ENCODE assay signal across 9 mouse cellular contexts in genomic region chr12:28579132-28579531, GRCm38 (mm10). TPM values are rescaled to one million over a fixed set of nuclear protein-coding genes. Genes with fewer than 3 reads are reported as not detected.
A peak's percentile ranks its signal among the peaks of the same experiment; 100 is the strongest.
DNase-seq lines count a peak whose midpoint lies in the region; ATAC-seq lines count a peak whose summit lies in the region.
"Had no signal": no experiment of that assay in that cellular context is flagged by ENCODE, and none has a peak within 500 bp of the region (broad histone marks: within the 10 kb centered on the region; RNA-seq: fewer than 3 reads in every experiment).

No protein-coding gene starts in this region.

- H3K27me3 ChIP-seq in hindbrain, embryonic 11.5 days (ENCODE audit: control insufficient read depth, insufficient read depth, low read length), result no peaks in the 10 kb centered on the region
- H3K27me3 ChIP-seq in hindbrain, embryonic 14.5 days (ENCODE audit: control insufficient read depth, insufficient read depth, low read length), result no peaks in the 10 kb centered on the region
- no peaks in the 10 kb centered on the region for H3K27me3 ChIP-seq in embryonic facial prominence, embryonic 10.5 days (replicated peaks; ENCODE audit: low read depth, poor library complexity, severe bottlenecking)

- peak; percentile 47 for DNase-seq in hindbrain, embryonic 11.5 days (ENCODE audit: low spot score)
- DNase-seq in hindbrain, embryonic 14.5 days (ENCODE audit: low spot score), result no peak
- peak; percentile 31 for DNase-seq in right cerebral cortex, postnatal 14 days
- DNase-seq in right cerebral cortex, postnatal 25 days, result no peak
- peak; percentile 48 for DNase-seq in embryonic facial prominence, embryonic 10.5 days (ENCODE audit: low spot score)
- DNase-seq in thymus, postnatal 25 days, result peak; percentile 15
- DNase-seq in cerebellum, adult 11 months, result no peak
- DNase-seq in layer of hippocampus, postnatal 36 days, result no peak

- WGBS in hindbrain, embryonic 11.5 days, result 32% methylated on average over 4 of the region's 4 CpGs
- WGBS in hindbrain, embryonic 14.5 days, result 34% methylated on average over 4 of the region's 4 CpGs
- 34% methylated on average over 4 of the region's 4 CpGs for WGBS in embryonic facial prominence, embryonic 10.5 days

- H3K4me3 ChIP-seq in hindbrain, embryonic 11.5 days (ENCODE audit: low read depth, low read length), result no peak overlapping the region
- no peak overlapping the region for H3K4me3 ChIP-seq in hindbrain, embryonic 14.5 days (replicated peaks; ENCODE audit: low read length)
- no peak overlapping the region for H3K4me3 ChIP-seq in embryonic facial prominence, embryonic 10.5 days
- H3K4me3 ChIP-seq: heart, embryonic 10.5 days had no signal

- no peaks in the 10 kb centered on the region for H3K9me3 ChIP-seq in hindbrain, embryonic 11.5 days (ENCODE audit: control insufficient read depth, low read length)
- H3K9me3 ChIP-seq in hindbrain, embryonic 14.5 days (ENCODE audit: control insufficient read depth, low read length), result no peaks in the 10 kb centered on the region; the same call in 1 of the 2 replicates
- H3K9me3 ChIP-seq in embryonic facial prominence, embryonic 10.5 days, result no peaks in the 10 kb centered on the region
- H3K9me3 ChIP-seq: heart, embryonic 10.5 days had no signal

- H3K36me3 ChIP-seq in hindbrain, embryonic 11.5 days (ENCODE audit: control insufficient read depth, insufficient read depth, low read length), result no peaks in the 10 kb centered on the region
- no peaks in the 10 kb centered on the region for H3K36me3 ChIP-seq in hindbrain, embryonic 14.5 days (replicated peaks; ENCODE audit: control insufficient read depth, insufficient read depth)
- H3K36me3 ChIP-seq in embryonic facial prominence, embryonic 10.5 days (replicated peaks), result no peaks in the 10 kb centered on the region
- H3K36me3 ChIP-seq: heart, embryonic 10.5 days had no signal

- H3K27ac ChIP-seq in hindbrain, embryonic 11.5 days (ENCODE audit: low read depth, low read length), result no peak overlapping the region
- no peak overlapping the region for H3K27ac ChIP-seq in hindbrain, embryonic 14.5 days
- H3K27ac ChIP-seq in embryonic facial prominence, embryonic 10.5 days (replicated peaks), result no peak overlapping the region
- H3K27ac ChIP-seq: heart, embryonic 10.5 days had no signal

- H3K4me2 ChIP-seq in hindbrain, embryonic 11.5 days (replicated peaks; ENCODE audit: low read depth, low read length), result no peak overlapping the region
- no peak overlapping the region for H3K4me2 ChIP-seq in hindbrain, embryonic 14.5 days (replicated peaks)

- H3K9ac ChIP-seq in hindbrain, embryonic 11.5 days (ENCODE audit: low read depth, low read length), result no peak overlapping the region
- no peak overlapping the region for H3K9ac ChIP-seq in hindbrain, embryonic 14.5 days

- ATAC-seq in hindbrain, embryonic 11.5 days (ENCODE audit: low FRiP score), result no peak
- ATAC-seq in hindbrain, embryonic 14.5 days (ENCODE audit: low FRiP score), result no peak

- H3K4me1 ChIP-seq in hindbrain, embryonic 11.5 days (replicated peaks; ENCODE audit: control insufficient read depth, insufficient read depth, low read length), result no peaks in the 10 kb centered on the region
- no peaks in the 10 kb centered on the region for H3K4me1 ChIP-seq in hindbrain, embryonic 14.5 days (replicated peaks; ENCODE audit: control insufficient read depth, insufficient read depth, low read length)
- H3K4me1 ChIP-seq in embryonic facial prominence, embryonic 10.5 days, result no peaks in the 10 kb centered on the region
- H3K4me1 ChIP-seq: heart, embryonic 10.5 days had no signal

RNA-seq across cellular contexts. Expression of gene Allc, which starts 3.2 kb away (rescaled TPM):
- polyA plus RNA-seq in hindbrain, embryonic 11.5 days (2014; fragmentation: Nextera tagmentation; extraction: Ambion mirVana), result not detected in 2 replicates
- polyA plus RNA-seq in hindbrain, embryonic 14.5 days (2014; fragmentation: Nextera tagmentation; extraction: Ambion mirVana), result 0.37 TPM in 1 of 2 replicates, not detected in the other
- polyA plus RNA-seq in embryonic facial prominence, embryonic 10.5 days (2016; fragmentation: Nextera tagmentation; extraction: Ambion mirVana), result not detected in 2 replicates
- under 1 TPM; 0.66 to 0.75 TPM for total RNA-seq in layer of hippocampus, postnatal 36 days (2021)
- polyA plus RNA-seq: heart, embryonic 10.5 days had no signal

RNA-seq across cellular contexts. Expression of gene Dcdc2c, which starts 26.9 kb away (rescaled TPM):
- 0.14 and 0.22 TPM in 2 replicates for polyA plus RNA-seq in hindbrain, embryonic 11.5 days (2014; fragmentation: Nextera tagmentation; extraction: Ambion mirVana)
- 0.13 TPM in 1 of 2 replicates, not detected in the other for polyA plus RNA-seq in hindbrain, embryonic 14.5 days (2014; fragmentation: Nextera tagmentation; extraction: Ambion mirVana)
- polyA plus RNA-seq in embryonic facial prominence, embryonic 10.5 days (2016; fragmentation: Nextera tagmentation; extraction: Ambion mirVana), result 0.14 and 0.24 TPM in 2 replicates
- under 1 TPM; 0.60 to 0.68 TPM for total RNA-seq in layer of hippocampus, postnatal 36 days (2021)

RNA-seq across cellular contexts. Expression of gene Colec11, which starts 44.0 kb away (rescaled TPM):
- polyA plus RNA-seq in hindbrain, embryonic 11.5 days (2014; fragmentation: Nextera tagmentation; extraction: Ambion mirVana), result 0.21 and 0.51 TPM in 2 replicates
- polyA plus RNA-seq in hindbrain, embryonic 14.5 days (2014; fragmentation: Nextera tagmentation; extraction: Ambion mirVana), result 0.87 and 1.1 TPM in 2 replicates
- polyA plus RNA-seq in embryonic facial prominence, embryonic 10.5 days (2016; fragmentation: Nextera tagmentation; extraction: Ambion mirVana), result 0.10 and 0.31 TPM in 2 replicates
- under 1 TPM; 0.72 to 0.81 TPM for total RNA-seq in layer of hippocampus, postnatal 36 days (2021)

RNA-seq across cellular contexts. Expression of gene Rps7, which starts 56.6 kb away (rescaled TPM):
- polyA plus RNA-seq in hindbrain, embryonic 11.5 days (2014; fragmentation: Nextera tagmentation; extraction: Ambion mirVana), result 766 and 780 TPM in 2 replicates
- 558 and 621 TPM in 2 replicates for polyA plus RNA-seq in hindbrain, embryonic 14.5 days (2014; fragmentation: Nextera tagmentation; extraction: Ambion mirVana)
- 685 and 712 TPM in 2 replicates for polyA plus RNA-seq in embryonic facial prominence, embryonic 10.5 days (2016; fragmentation: Nextera tagmentation; extraction: Ambion mirVana)
- total RNA-seq in layer of hippocampus, postnatal 36 days (2021), result 100 to 1,000 TPM; 282 to 298 TPM

Comparison
In these comparisons a context has a peak if more than half of its experiments do, and no peak if none do; other contexts are left out.
1. DNase-seq: peak in hindbrain, embryonic 11.5 days (single experiment), right cerebral cortex, postnatal 14 days (single experiment), embryonic facial prominence, embryonic 10.5 days (single experiment) and thymus, postnatal 25 days (single experiment); none in hindbrain, embryonic 14.5 days (single experiment), right cerebral cortex, postnatal 25 days (single experiment), cerebellum, adult 11 months (single experiment) and layer of hippocampus, postnatal 36 days (0 of 2).